Mouse (Mus musculus): Measurements from ENCODE around the gene Snn.

Snn gene

DNA sequence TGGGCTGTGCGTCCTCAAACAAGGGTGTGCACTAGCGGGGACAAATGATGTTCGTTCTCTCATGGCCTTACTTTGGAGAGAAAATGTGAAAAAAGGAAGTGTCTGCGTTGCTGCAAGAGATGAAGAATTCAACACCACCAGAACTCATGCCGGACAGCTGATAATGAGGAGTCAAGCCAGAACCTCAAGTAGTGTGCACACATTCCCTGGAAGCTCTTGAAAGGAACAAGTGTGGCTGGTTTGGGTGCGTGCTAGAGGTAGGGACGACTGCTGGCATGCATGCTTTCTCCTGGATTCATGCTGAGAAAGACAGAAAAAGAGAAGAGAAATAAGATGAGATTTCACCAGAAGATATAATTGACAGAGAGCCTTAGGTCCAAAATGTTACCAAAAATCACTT, 13.6 kb upstream of the Snn start:
- DNase-seq (ENCODE audit: low spot score in 2 of 2), result no peak

DNA sequence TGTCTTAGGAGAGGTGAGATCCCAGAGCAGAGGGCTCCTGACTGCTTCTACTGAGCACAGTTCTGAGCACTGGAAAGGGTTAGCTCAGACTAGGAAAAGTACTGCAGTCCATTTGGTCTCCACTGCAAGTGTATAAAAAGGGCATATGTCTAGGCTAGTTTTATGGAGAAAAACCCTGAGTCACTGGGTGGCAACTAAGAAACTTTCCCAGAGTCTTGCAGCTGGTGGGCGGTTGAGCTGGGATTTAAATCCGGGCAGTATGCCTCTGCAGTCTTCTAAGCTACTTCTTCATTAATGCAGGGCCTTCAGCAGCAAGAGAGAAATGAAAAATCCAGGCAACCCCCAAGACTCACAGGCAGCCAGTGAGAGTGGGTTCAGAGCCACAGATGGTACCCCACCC, 10.5 kb upstream of the Snn start:
- DNase-seq (ENCODE audit: low spot score in 2 of 2), result no peak

- DNase-seq (ENCODE audit: low spot score in 2 of 2), result no peak
Measured at GRCm38 (mm10) chr16:11051134-11051533, 9.6 kb upstream of the Snn start.

DNA sequence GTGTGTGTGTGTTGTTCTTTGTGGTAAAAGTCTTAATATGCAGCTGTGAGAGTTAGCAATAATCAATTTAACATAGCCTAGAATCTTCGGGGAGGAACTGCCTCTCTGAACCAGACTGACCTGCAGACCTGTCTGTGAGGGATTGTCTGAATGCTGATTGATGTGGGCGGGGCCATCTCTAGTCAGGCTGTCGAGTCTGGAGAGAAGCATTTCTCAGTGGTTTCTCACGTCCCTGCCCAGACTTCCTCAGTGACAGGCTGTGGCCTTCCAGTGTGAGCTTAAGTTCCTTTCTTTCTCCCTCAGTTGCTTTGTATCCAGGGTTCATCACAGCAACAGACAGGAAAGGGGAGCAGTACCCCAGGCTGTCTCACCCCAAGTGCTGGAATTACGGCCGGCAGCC, 6.3 kb upstream of the Snn start:
- no peak for DNase-seq (ENCODE audit: low spot score in 2 of 2)

- no peak for DNase-seq (ENCODE audit: low spot score in 2 of 2)
Measured at GRCm38 (mm10) chr16:11054871-11055270, 5.9 kb upstream of the Snn start.

DNA sequence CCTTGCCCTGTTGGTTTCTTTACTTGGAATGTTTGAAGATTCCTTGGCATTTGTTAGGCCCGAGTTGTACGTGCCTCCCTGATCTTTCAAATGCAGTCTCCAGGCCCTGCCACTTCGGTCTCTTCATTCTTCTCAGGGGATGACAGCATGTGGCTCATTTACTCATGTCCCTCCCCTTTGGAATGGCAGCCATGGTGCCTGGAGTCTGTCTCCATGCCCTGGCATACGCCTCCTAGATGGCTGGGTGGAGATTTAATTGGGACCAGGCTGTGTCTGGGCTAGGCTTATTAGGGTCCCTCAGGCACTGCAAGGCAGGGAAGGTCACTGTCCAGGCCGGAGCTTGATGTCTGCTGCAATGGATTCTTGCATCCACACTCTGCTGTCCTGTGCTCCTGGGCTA, 4.8 kb upstream of the Snn start:
- no peak for DNase-seq (ENCODE audit: low spot score in 2 of 2)

DNA sequence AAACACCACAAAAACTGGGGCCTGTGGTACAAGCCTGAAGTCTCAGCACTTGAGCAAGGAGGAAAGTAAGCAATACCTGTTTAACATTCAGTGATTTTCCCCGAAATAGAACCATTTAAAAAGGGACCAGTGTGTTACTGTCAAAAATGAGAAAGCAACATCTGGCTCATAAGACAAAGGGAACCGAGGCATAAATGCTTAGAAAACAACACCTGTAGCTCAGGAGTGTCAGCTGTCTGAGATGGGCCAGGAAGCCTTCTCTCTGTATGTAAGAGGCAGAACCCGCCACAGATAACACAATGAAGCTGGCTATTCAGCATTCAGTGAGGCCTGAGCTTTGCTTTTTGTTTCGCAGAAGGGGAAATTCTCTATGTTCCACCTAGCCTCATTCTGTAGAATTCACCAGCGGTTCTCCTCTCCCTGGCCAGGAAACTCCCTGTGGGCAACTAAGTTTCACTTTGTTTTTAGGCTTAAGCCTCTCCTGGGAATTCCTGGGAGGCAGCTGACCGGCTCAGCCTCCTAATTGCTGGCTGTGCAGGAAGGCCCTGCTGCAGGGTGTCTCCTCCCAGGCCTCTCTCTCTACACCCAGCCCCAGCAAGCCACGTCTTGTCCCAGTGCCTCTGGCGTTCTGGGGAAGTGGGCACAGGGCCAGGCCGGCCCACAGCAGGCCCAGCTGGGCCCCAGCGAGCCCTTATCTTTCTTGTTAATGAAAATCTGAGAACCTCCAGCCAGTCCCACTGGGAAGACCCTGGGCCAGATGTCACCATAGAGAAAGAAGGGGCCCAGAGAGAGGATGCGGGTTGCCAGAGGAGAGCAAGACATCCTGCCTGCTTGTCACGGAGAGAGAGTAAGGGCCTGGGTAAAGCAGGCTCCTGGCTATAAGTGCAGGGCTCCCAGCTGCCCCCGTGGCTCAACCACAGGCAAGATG, 2.3 kb downstream of the Snn start:
- DNase-seq (ENCODE audit: low spot score in 2 of 2), result peak in 1 of 2 experiments; percentile 74

DNA sequence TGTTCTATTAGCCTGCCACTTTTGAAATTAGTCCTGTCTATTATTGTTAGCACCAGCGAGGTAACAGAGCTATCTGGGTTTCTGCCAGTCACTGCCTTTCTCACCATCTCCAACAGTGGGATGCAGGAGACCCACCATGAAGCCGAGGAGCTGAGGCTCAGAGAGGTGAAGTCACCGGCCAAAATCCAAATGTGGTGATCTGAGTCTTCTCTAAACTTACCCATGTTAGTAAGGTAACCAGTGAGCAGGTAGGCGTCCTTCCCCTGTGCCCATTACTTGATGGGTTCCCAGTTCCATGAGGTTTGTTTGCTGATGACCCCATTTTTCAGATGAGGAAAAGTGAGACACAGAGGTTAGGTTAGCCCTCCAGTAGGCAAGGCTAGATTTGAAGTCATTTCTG, 3.6 kb downstream of the Snn start:
- no peak for DNase-seq (ENCODE audit: low spot score in 2 of 2)

GRCm38 (mm10) chr16:11064742-11065141, 4.0 kb downstream of the Snn start:
- no peak for DNase-seq (ENCODE audit: low spot score in 2 of 2)

- DNase-seq (ENCODE audit: low spot score in 2 of 2), result no peak
Measured at GRCm38 (mm10) chr16:11065431-11065830, 4.7 kb downstream of the Snn start.

DNA sequence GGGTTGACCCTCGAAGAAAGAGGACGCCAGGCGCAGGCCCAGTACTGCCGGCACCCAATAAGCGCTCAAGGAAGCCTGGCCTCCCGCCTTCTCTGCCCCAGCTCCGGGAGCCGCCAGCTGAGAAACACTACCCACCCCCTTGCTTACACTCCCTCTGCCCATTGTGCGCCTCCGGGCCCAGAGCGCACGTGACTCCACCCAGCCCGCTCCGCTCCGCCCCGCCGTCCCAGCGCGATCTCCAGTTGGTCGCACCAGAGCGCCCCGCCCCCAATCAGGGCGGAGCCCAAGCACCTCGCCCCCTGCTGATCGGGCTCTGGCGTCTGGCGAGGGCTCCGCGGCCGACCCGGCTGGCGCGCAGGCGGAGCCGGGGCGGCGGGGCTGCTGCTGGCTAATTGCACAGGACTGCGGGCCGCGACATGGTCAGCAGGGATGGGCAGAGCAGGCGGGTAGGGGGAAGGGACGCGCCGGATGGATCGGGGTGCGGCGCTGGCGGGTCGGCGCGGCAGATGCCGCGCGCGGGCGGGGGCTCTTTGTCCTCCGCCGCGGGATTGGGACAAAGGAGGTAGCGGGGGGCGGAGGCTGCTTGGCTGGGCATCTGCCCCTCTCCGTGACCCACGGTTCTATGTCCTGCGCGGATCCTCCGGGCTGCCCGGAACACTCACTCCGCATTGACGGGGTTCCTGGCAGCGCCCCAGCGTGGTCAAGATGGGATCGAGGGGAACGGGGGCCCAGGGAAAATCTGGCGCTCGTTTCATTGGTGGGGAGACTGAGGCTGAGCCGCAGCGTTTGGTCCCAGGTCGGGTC, 5.5 kb downstream of the Snn start, which contains the start of gene Litaf:
Litaf (minus strand) TSS at position 129 of the 804 bp plus-strand sequence.
- peak; percentile 95 to 99 for DNase-seq (ENCODE audit: low spot score in 2 of 2)

DNA sequence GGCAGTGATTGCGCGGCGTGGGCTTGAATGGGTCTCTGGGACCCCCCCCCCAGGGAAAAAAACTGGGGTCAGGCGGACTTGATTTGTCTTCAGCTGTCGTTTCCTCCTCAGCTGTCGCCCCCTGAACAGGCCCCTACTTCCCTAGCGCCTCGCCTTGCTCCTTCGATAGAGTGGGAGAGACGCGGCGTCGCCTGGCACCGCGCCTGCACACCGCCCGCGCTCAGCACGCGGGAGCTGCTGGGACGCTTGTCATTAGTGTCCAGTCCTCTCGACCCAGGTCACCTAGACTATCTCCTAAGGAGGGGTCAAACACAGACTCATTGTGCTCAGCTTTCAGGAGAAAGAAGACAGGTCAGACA, 6.1 kb downstream of the Snn start:
- peak in 1 of 2 experiments; percentile 70 for DNase-seq (ENCODE audit: low spot score in 2 of 2)

DNA sequence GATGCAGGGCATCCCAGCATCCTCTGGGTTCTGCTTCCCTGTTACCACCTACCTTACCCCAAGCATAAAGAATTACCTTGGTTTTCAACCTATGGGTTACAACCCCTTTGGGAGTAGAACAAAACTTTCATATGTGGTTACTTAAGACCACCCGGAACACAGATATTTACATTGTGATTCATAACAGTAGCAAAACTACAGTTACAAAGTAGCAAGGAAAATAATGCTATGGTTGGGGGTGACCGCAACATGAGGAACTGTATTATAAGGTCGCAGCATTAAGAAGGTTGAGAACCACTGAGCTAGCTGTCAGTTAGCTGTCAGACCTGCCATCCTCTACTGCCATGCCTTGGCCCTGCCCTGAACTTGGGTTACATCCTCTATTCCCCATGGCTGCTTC, 7.9 kb downstream of the Snn start:
- no peak for DNase-seq (ENCODE audit: low spot score in 2 of 2)

- DNase-seq (ENCODE audit: low spot score in 2 of 2), result no peak
Measured at GRCm38 (mm10) chr16:11069271-11069670, 8.5 kb downstream of the Snn start.

DNA sequence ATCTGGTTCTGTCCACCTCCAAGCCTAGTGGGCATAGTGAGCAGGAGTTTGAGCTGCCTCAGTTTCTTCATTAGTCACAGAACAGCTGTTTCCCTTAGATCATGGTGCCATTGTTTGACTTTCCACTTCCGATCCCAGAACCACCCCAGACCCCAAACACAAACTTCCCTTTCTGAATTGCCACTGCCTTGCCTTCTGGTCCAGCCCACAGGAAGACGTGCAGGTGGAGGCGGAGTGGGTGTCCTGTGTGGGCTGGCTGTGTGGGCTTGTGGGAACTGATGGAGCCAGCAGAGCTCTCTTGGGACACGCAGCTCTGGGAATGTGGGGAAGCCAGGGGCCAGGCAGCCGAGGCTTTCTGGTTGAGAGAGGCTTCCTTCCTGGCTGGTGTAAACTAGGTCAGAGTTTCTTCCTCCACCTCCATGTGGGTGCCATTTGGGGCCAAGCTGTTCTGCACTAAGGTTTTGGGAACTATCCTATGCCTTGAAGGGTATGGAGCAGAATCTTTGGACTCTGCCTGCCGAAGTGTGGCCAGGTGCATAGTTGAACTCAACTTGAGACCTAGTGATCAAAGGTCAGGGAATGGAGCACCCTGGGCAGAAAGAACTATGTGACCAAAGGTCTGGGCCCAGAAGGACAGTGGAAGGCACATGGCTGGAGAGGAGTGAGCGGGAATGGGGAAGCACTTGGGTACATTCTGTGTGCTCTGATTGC, 9.1 kb downstream of the Snn start:
- no peak for DNase-seq (ENCODE audit: low spot score in 2 of 2)

- no peak for DNase-seq (ENCODE audit: low spot score in 2 of 2)
Measured at GRCm38 (mm10) chr16:11071176-11071575, 10.4 kb downstream of the Snn start.

DNA sequence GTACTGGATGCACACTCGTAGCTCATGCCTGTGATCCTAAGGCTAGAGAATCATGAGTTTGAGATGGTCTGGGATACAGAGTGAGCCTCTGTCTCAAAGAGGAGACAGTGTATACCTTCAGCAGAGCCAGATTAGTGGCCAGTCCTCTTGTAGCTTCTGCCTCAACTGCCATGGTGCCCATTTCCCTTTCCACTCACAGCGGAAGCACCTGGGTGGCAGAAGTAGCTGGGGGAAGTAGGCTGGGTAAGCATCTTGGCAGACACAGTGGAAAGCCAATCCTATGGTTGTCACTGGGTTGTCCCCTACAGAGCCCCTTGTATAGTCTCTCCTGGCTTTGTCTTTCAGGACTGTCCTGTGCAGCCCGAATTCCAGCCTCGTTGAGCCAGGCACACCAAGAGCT, 11.1 kb downstream of the Snn start:
- DNase-seq (ENCODE audit: low spot score in 2 of 2), result no peak

GRCm38 (mm10) chr16:11072454-11072853, 11.7 kb downstream of the Snn start:
- no peak for DNase-seq (ENCODE audit: low spot score in 2 of 2)

GRCm38 (mm10) chr16:11073060-11073459, 12.3 kb downstream of the Snn start:
- DNase-seq (ENCODE audit: low spot score in 2 of 2), result no peak

DNA sequence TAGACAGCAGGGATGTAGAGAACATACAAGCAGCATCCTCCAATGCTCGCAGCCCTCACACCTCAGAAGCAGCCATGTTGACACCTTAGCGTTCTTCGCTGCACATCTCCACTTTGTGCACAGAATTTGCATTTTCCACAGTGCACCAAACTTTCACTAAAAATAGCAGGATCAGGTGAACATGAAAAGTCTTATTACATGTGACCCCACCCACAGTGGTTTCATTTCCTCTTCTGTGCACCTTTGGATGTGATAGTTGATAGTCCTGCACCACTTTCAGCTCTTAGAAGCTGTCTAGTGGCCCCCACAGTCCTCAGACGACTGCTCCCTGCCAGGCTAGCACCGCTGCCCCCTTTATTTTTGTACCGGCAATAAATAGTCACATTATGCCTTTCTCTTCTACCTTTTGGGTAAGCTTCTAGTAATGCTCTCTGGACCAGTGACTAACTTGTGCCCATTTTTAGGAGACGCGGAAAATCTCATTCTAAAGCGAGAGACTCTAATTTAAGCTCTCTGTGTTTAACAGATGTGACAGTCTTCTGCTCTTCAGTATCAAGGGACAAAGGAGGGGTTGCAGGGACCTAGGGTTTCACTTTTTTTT, 17.0 kb downstream of the Snn start:
- no peak for DNase-seq (ENCODE audit: low spot score in 2 of 2)

DNA sequence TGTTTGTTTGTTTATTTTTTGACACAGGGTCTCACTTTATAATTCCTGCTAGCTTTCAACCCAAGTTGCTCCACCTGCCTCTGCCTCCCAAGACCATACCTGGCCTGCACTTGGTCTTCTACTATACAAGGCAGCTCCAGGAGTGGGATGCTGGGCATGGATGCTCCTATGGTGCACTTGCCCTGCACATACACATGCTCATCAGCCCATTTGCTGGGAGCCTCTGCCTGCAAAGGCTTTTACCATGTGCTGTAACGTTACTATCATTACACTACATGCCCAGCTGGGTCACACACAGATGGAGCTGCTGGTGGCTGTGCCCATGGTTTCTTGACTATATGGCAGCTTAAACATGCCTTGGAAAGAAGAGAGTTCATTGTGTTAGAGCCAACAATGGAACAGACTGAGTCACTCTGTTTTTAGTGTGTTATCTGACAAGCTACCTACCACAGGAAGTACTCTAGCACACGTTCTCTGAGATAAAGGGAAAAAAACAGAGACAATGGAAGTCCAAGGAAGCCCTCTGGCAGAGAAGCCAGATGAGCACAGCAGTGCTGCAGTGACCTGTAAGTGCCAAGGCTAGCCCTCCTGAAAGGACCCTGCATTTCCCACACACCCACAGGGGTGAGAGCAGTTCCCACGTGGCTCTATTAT, 17.6 kb downstream of the Snn start:
- no peak for DNase-seq (ENCODE audit: low spot score in 2 of 2)
